Mouse (Mus musculus) thymus, postnatal 25 days (tissue): ENCODE data around the gene Ptgfr.

Experiments used
- DNase-seq: peaks from one replicate; pipeline ENCODE4 v3.0.0; 2022

The Ptgfr gene

DNA sequence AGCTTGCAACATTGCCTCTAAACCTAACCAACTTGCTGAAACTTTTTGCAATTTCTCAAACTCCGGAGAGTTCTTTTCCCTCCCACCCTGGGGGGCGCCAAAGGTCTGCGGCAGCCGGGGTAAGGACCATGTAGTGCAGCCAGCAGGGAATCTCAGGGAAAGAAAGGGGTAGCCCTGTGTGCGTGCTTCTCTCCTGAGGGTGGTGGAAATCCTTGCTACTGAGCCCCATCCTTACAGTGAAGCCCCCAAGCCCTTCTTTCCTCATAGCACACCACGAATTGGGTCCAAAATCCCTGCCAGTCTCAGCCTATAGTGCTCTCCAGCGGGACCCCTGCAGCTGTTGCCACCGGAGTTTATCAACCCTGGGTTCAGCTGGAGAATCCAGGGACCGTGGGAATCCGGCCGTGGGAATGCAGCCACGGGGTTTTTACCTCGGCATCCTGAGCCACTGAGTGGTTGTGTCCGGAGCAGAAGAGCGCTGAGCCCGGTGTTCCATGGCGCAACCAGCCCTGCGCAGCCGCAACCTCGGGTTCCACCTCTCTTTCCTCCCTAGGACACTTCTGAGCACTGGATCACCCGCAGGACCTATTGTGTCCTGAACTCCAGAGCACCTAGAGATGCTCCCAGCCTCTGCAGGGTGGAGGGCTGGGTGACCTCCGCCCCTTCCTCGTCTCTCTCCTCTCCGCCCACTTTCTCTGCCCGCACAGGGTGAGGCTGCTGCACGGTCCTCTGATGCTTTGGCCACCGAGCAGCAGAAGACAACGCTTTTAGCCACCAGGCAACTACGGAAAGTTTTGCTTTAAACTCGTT lies at the start of gene Ptgfr:
Gene Ptgfr (minus strand): TSS at position 760 of the 810 bp plus-strand sequence.
- no peak for DNase-seq

GRCm38 (mm10) chr3:151883881-151884280 lies 46.5 kb upstream of the Ptgfr start:
- no peak for DNase-seq

GRCm38 (mm10) chr3:151879981-151880380 lies 42.6 kb upstream of the Ptgfr start:
- DNase-seq: no peak

DNA sequence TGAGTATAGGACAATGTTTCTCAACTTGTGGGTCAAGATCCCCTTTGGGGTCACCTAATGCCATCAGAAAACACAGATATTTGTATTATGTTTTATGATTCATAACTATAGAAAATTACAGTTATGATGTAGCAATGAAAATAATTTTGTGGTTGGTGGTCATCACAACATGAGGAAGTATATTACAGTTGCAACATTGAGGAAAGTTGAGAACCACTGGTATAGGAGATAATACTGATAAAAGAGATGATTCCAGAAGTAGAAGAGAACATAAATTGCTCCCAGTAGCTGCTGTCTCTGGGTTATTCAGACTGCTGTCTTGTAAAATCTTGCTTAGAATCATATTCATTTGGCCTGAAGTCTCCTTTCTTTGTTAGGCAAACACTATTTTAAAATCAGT lies 31.5 kb upstream of the Ptgfr start:
- no peak for DNase-seq

DNA sequence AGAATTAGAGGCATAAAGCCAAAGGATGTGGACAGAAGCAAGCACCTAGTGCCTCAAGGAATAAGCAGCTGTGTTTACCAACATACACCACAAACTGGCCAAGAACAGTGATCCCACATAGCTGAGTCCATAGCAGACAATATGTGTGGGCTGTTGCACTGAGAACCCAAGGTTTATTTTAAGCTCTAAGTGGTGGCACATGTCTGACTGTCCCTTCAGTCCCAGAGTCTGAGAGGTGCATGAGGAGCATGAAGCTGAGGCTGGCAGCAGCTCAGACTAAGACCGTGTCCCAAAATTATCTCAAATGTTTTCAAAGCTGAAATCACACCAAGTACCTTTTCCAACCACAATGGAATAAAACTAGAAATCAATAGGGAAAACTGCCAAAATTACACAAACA lies 13.9 kb upstream of the Ptgfr start:
- no peak for DNase-seq

DNA sequence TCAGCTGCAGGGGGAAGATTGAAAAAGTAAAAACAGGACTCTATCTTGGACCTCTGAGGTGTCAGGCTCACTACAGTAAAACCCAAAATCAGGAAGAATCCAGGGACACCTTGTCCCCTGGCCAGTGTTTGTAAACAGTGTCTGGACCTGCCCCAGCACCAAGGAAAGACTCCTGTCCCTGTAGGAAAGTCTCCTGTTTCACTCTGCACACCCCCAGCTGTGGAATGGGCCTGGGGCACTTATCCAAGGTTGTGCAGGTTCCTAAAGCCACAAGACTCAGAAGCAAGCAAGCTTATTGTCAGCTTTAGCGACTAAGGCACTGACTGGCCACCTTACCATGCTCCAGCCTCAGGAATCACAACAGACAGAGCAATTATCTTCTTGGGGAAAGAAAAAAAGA lies 13.2 kb upstream of the Ptgfr start:
- DNase-seq: no peak

DNA sequence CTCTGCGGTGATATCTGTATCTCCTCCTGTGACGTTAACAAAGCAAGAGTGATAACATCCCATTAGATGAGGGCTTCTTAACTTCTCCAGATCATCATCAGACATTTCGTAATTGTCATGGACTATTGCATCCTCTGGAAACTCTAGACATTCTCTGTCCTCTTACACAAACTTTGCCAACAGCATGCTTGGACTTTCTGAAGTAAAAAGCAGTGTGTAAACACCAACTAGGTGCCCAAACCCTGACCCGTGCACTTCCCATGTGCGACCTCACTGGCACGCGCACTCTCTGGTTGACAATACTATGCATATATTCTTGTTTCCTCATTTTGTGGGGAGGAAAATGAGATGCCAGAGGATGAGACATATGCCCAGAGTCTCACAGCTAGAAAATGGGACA lies 8.9 kb upstream of the Ptgfr start:
- no peak for DNase-seq

DNA sequence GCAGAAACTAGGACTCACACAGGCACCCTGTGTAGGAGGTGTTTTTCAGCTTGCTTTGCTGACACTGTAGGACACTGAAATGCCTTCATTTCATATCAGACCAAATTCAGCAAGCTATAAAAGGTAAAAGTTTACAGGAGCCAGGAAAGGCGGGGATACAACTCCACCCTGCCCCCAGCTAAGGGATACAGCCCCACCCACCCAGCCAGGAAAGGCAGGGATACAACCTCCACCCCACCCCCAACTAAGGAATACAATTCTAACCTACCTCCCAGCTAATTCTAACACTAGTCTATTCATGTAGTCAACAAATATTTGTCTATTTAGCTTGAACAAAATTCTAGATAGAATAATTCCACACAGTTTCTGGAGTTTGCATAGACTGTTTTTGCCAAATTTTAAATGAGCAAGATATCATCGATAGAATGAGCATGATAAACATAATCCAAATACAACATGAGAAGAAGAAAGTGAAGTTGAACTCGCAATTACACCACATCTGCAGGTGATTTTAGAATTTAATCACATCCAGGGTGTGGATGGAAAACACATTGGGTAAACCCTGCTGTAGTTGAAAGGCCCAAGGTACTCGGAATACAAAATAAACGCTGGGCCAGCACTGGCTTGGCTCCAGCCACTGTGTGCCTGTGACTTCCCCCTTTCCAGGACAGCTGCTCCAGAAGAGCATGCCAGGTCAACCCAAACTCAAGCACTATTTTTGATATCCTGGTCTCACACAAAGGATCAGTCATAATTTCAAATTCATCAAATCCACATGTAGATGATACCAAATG lies 7.1 kb upstream of the Ptgfr start:
- no peak for DNase-seq

DNA sequence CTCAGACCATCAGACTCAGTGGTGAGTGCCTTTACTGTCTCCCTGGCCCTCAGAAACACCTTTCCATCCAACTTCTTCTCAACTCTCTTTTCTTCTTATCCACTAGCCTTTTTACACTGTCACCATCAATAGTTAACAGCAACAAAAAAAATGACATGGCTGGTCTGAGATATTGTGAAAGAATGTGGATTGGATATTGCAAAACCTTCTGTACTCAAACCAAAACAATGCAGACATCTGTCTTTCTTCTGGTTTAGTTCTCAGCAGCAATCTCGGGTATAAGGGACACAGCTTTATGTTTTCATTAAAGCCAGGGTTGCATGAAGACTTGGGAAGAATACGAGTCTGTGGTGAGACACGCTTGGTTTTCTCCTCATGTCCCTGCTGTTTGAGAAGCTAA lies 3.3 kb upstream of the Ptgfr start:
- DNase-seq: no peak

DNA sequence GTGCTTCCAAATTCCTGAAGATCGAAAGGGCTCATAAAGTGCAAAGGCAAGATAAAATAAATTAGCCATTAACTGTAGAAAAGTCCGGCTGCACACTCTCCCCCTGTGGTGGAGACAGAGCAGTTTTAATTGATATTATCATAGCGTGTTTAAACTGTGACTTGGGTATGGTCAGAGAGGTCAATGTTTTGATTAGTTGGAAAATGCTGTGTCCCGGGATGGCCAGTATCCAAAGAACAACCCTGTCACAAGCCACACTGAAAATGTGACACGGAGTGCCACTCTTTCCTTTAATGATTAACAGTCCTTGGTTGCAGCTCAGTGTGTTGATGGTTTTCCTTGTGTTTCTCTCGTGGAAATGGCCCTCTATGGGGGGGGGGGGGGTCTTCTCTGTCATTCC lies 942 bp upstream of the Ptgfr start:
- DNase-seq: no peak

DNA sequence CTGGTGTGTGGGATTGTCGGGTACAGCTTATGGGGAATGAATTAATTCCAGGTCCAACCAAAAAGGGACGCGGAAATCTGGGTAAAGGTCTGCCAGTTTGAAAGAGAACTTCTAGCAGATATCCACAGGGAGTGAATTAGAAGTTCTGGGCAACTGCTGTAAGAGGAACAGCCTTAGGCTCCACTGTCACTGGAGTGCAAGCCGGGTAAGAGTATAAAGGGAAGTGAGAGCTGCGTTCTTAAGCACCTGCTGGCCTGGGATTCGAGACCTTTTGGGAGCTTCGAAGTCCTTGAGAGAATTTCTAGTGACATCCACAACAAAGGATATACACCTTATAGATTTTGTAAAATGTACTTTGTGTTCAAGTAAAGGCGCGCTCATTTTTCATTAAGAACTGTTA lies 319 bp upstream of the Ptgfr start:
- no peak for DNase-seq

DNA sequence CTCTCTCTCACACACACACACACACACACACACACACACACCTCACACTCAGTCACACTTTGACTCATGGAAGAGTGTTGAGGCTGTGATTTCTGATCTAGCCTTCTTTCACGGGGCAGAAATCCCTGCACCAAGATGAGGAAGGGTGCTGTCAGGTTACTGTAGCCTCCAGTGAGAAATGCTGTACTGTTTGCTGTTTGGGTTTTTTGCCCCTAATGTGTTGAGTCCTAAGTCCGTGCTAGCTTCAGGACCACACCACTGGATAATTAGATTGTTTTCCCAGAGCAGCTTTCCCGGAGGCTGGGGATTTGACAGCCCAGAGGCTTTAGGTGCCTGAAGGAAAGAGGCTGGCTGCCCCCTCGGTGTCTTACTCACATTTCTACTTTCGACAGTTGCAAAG lies 979 bp downstream of the Ptgfr start:
- no peak for DNase-seq

DNA sequence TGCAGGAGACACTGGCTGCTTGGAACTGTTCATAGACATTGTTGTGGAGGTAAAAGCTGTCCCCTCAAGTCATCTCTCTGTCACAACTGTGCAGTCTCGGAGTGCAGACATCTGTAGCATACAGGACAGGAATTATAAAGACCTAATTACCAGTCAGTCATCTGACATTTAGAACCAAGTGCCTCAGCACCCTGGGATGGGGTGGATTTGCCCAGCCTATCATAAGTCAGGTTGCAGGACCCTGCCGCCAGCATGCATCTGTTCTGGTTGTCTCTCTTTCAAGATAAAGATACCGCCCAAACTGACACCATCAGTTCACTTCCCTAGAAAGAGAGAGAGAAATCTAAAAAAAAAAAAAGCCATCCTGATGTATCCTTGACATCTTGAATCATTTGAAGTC lies 1.6 kb downstream of the Ptgfr start:
- DNase-seq: no peak

- DNase-seq: no peak
Measured at GRCm38 (mm10) chr3:151827950-151828610, 9.3 kb downstream of the Ptgfr start.

DNA sequence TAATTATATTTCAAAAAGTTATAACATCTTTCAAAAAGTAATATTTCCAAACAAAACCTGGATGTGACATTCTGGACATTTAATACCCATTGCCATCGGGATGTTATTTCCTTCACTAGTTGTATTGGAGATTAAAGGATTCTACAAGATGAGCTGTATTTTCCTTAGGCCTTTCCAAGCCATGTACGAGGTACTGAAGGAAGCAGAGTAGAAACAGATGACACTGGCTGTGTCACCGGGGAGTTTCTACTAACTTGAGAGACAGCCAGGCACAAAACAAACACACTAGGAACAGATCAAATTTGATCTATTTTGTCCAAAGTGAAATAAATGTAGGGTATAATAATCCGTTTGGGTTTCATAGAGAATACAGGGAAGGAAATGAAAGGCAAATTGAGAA lies 17.6 kb downstream of the Ptgfr start:
- no peak for DNase-seq

DNA sequence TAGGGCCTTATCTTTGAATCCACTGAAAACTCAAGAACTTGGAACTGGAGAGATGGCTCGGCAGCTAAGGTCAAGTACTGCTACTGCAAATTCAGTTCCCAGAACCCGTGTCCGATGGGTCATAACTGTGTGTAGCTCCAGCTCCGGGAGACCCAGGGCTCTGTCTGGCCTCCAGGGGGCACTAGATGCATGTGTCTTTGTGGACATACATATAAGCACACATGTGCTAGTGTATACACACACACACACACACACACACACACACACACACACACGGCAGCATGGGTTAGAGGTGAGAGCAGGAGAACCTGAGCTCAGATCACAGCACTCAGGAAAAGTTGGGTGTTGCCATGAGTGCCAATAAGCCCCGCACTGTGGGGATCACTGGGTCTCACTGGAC lies 19.2 kb downstream of the Ptgfr start:
- DNase-seq: no peak

DNA sequence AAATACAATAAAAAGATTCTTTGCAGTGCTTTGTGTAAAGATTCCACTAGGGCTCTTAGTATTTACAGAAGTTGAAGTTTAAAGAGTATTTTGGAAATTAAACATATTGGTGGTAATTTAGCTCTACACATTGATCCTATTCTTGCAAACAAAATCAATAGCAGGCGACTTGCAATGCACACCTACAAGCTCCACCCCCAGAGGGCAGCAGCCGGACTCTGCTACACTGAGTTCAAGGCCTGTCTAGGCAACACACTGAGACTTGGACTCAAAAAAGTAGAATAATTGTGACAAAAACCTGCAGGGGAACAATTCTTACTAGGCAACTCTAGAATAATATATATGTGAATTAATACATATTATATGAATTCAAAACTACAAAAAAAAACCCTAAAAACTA lies 28.8 kb downstream of the Ptgfr start:
- no peak for DNase-seq

DNA sequence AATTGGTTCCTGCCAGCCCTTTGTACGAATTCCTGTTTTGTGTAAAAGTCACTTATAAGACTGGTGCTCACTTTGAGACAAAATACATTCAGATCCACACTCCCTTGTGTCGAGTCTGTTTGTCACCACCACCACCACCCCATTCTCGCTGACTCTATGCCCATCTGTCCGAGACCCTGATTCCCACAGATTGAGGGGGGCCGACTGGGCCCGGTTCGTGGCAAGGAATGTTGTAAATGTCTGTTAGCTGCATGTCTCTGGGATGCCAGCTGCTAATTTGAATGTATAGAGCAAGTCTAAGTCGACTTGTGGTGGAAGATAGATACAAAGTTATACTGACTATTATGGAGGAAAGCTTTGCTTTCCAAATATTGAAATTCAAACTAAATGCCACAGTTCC lies 48.8 kb downstream of the Ptgfr start:
- DNase-seq: no peak

DNA sequence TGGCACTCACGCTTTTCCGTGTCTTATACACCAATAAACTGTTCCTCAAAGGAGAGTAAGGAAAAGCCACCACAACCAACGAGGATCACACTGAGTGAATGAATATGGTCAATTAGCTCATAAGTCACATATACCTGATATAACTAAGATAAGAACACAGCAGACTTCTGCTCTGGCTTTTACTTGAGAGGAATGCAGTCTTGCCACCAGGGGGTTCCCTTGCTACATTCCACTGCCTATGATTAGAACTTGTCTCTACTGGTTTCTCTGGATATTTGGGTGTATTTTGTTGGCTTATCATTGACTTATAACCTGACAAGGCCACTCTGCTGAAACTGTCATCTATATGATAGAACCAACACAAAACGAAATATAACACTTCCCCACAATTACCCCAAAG lies 62.3 kb downstream of the Ptgfr start:
- DNase-seq: no peak

- DNase-seq: peak; percentile 20
Measured at GRCm38 (mm10) chr3:151771074-151771473, 66.4 kb downstream of the Ptgfr start.

DNA sequence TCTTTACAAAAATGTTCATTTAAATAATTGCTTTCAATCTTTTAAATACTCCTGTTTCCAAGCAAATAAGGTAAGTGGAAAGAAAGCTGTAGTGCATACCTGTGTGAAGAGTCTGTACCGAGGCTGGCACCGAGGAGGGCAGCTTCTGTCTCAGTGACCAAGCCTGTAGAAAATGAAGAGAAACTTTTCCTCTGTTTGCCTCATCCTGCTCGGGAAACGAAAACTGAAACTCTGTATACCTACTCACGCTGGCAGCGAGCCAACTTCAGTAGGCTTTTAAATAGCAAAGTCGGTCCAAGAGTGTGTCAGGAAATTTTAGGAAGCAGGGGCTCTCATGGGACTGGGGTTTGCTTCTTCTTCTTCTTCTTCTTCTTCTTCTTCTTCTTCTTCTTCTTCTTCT lies 87.7 kb downstream of the Ptgfr start, which contains the start of gene Ifi44:
Gene Ifi44 (minus strand): TSS at position 224 of the 400 bp plus-strand sequence.
- no peak for DNase-seq

- DNase-seq: no peak
Measured at GRCm38 (mm10) chr3:151748514-151748913, 88.9 kb downstream of the Ptgfr start.
